In genomic region chr11:20661652-20662051, GRCm38 (mm10) we compare ENCODE assay signal across 8 mouse cellular contexts.
DNase-seq lines count a peak whose midpoint lies in the region; ATAC-seq and TF ChIP-seq lines count a peak whose summit lies in the region.

No protein-coding gene starts in this region.

- DNase-seq in gastrocnemius, adult 18-20 months (ENCODE audit: low spot score): peak; percentile 24
- DNase-seq in gastrocnemius, postnatal 36 days: no peak
- DNase-seq in testis, postnatal 14 days (ENCODE audit: low spot score): no peak
- peak; percentile 57 for DNase-seq in lung, postnatal 25 days (ENCODE audit: low spot score)
- DNase-seq in thymus, postnatal 36 days: peak; percentile 54 to 66

- 33% methylated on average over 4 of the region's 4 CpGs for WGBS in forebrain, embryonic 16.5 days

- H3K9ac ChIP-seq in forebrain, embryonic 16.5 days (replicated peaks; ENCODE audit: low read depth, low read length): no peak overlapping the region

- peak; percentile 72; the same call in 1 of the 2 replicates for TF ChIP-seq CTCF in testis, adult 2 months (IDR thresholded peaks at IDR 0.05; ENCODE audit: control insufficient read depth, insufficient read depth, insufficient replicate concordance, low read depth, low read length)
- peak; percentile 36; the same call in 1 of the 2 replicates for TF ChIP-seq CTCF in embryonic fibroblast, embryonic 13.5 days (IDR thresholded peaks at IDR 0.05; ENCODE audit: borderline replicate concordance, insufficient read depth, low read length)

- H3K4me2 ChIP-seq in forebrain, embryonic 16.5 days (ENCODE audit: low read length): no peak overlapping the region

- H3K27me3 ChIP-seq in testis, adult 2 months (ENCODE audit: control insufficient read depth, insufficient read depth, low read length): no peaks in the 10 kb centered on the region
- H3K27me3 ChIP-seq in forebrain, embryonic 16.5 days (replicated peaks; ENCODE audit: control insufficient read depth, insufficient read depth, low read length): no peaks in the 10 kb centered on the region

- ATAC-seq in forebrain, embryonic 16.5 days: no peak

- H3K36me3 ChIP-seq in testis, adult 2 months (ENCODE audit: control insufficient read depth, insufficient read depth, low read length): no peaks in the 10 kb centered on the region
- H3K36me3 ChIP-seq in forebrain, embryonic 16.5 days (ENCODE audit: control insufficient read depth, insufficient read depth): no peaks in the 10 kb centered on the region

- H3K4me3 ChIP-seq in testis, adult 2 months (ENCODE audit: control insufficient read depth, low read depth, low read length): no peak overlapping the region
- no peak overlapping the region for H3K4me3 ChIP-seq in embryonic fibroblast, embryonic 13.5 days (ENCODE audit: insufficient read depth, low read length)
- H3K4me3 ChIP-seq in forebrain, embryonic 16.5 days (replicated peaks; ENCODE audit: low read length): no peak overlapping the region

- intact Hi-C loops in gastrocnemius, postnatal 36 days (cut with DNase I): no loop called here

- no peaks in the 10 kb centered on the region; the same call in 1 of the 2 replicates for H3K4me1 ChIP-seq in testis, adult 2 months (ENCODE audit: control insufficient read depth, insufficient read depth, low read length)
- no peaks in the 10 kb centered on the region for H3K4me1 ChIP-seq in embryonic fibroblast, embryonic 13.5 days (ENCODE audit: control insufficient read depth, insufficient read depth, low read length)
- peaks cover 23% of the 10 kb centered on the region for H3K4me1 ChIP-seq in forebrain, embryonic 16.5 days (replicated peaks; ENCODE audit: control insufficient read depth, insufficient read depth, low read length)

- TF ChIP-seq POLR2A in testis, adult 2 months (IDR thresholded peaks at IDR 0.05; ENCODE audit: control insufficient read depth, low read depth, low read length): no peak
- no peak for TF ChIP-seq POLR2A in embryonic fibroblast, embryonic 13.5 days (IDR thresholded peaks at IDR 0.05; ENCODE audit: low read depth, low read length)

- H3K9me3 ChIP-seq in forebrain, embryonic 16.5 days (ENCODE audit: control insufficient read depth, low read length): no peaks in the 10 kb centered on the region

- H3K27ac ChIP-seq in testis, adult 2 months (ENCODE audit: control insufficient read depth, insufficient read depth, low read depth, low read length): no peak overlapping the region
- H3K27ac ChIP-seq in embryonic fibroblast, embryonic 13.5 days (ENCODE audit: insufficient read depth, low read length): no peak overlapping the region
- H3K27ac ChIP-seq in forebrain, embryonic 16.5 days (ENCODE audit: low read length): no peak overlapping the region

Comparison
In these comparisons a context has a peak if more than half of its experiments do, and no peak if none do; other contexts are left out.
1. DNase-seq: peak in gastrocnemius, adult 18-20 months (single experiment), lung, postnatal 25 days (single experiment) and thymus, postnatal 36 days (2 of 2); none in gastrocnemius, postnatal 36 days (0 of 2) and testis, postnatal 14 days (single experiment).